Mouse (Mus musculus) bone marrow, adult 2 months (tissue): ENCODE measurements around the gene Rcan1.

ENCODE experiments used
- CTCF ChIP-seq: fragments of 200-500 bp; IDR thresholded peaks from 2 replicates; pipeline ENCODE4 v1.5.1; 2011; ENCODE audit warnings: low read length, control low read depth; ENCODE audit not compliant: control insufficient read depth, insufficient read depth
- POLR2A ChIP-seq: fragments of 200-500 bp; IDR thresholded peaks from 2 replicates; pipeline ENCODE4 v1.6.1; 2011; ENCODE audit warnings: low read depth, mild to moderate bottlenecking, control low read depth, low read length, borderline replicate concordance; ENCODE audit not compliant: control insufficient read depth

- no peak for TF ChIP-seq CTCF
- TF ChIP-seq POLR2A, result no peak
Measured at GRCm38 (mm10) chr16:92382508-92382907, 88.2 kb downstream of the Rcan1 start.
